Mouse (Mus musculus): ENCODE results near the gene Krt77. TPM values are rescaled to one million over a fixed set of nuclear protein-coding genes. Genes with fewer than 3 reads are reported as not detected.

The Krt77 gene
- polyA plus RNA-seq, 1 experiment, result not detected

- TF ChIP-seq GATA1 (IDR thresholded peaks at IDR 0.05; ENCODE audit: low read length), result no peak
These were observed 15.2 kb downstream of the Krt77 start for GRCm38 (mm10) chr15:101854294-101854693.

- no peak for TF ChIP-seq GATA1 (IDR thresholded peaks at IDR 0.05; ENCODE audit: low read length)
These were observed 16.9 kb downstream of the Krt77 start for GRCm38 (mm10) chr15:101852571-101852970.

- TF ChIP-seq GATA1 (IDR thresholded peaks at IDR 0.05; ENCODE audit: low read length), result no peak
These were observed 18.8 kb downstream of the Krt77 start, which contains the start of gene Krt1 for GRCm38 (mm10) chr15:101850694-101851093. Krt1 (minus strand) TSS chr15:101850794.

GRCm38 (mm10) chr15:101845971-101846403 lies 23.5 kb downstream of the Krt77 start:
- no peak for TF ChIP-seq GATA1 (IDR thresholded peaks at IDR 0.05; ENCODE audit: low read length)

- TF ChIP-seq GATA1 (IDR thresholded peaks at IDR 0.05; ENCODE audit: low read length), result no peak
These were observed 26.3 kb downstream of the Krt77 start for GRCm38 (mm10) chr15:101843192-101843591.

- no peak for TF ChIP-seq GATA1 (IDR thresholded peaks at IDR 0.05; ENCODE audit: low read length)
These were observed 34.6 kb downstream of the Krt77 start for GRCm38 (mm10) chr15:101834784-101835328.

GRCm38 (mm10) chr15:101833131-101833530 lies 36.4 kb downstream of the Krt77 start:
- no peak for TF ChIP-seq GATA1 (IDR thresholded peaks at IDR 0.05; ENCODE audit: low read length)

- TF ChIP-seq GATA1 (IDR thresholded peaks at IDR 0.05; ENCODE audit: low read length), result no peak
These were observed 40.1 kb downstream of the Krt77 start for GRCm38 (mm10) chr15:101829441-101829840.

GRCm38 (mm10) chr15:101821786-101822185 lies 47.7 kb downstream of the Krt77 start:
- no peak for TF ChIP-seq GATA1 (IDR thresholded peaks at IDR 0.05; ENCODE audit: low read length)

- no peak for TF ChIP-seq GATA1 (IDR thresholded peaks at IDR 0.05; ENCODE audit: low read length)
These were observed 51.6 kb downstream of the Krt77 start, which contains the start of gene Krt2 for GRCm38 (mm10) chr15:101817875-101818274. Krt2 (minus strand) TSS chr15:101818169.

Other genes starting within 250 kb of the Krt77 start
- gene Gm5414, start 241.5 kb downstream of the Krt77 start, polyA plus RNA-seq (2012), result not detected in 2 replicates
- not detected in 2 replicates for gene Gm5478, start 222.3 kb downstream of the Krt77 start, polyA plus RNA-seq (2012)
- not detected in 2 replicates for gene Krt6b, start 189.4 kb downstream of the Krt77 start, polyA plus RNA-seq (2012)
- not detected in 2 replicates for gene Krt6a, start 175.4 kb downstream of the Krt77 start, polyA plus RNA-seq (2012)
- gene Krt5, start 156.8 kb downstream of the Krt77 start, polyA plus RNA-seq (2012), result not detected in 2 replicates
- gene Krt71, start 126.6 kb downstream of the Krt77 start, polyA plus RNA-seq (2012), result not detected in 2 replicates
- not detected in 2 replicates for gene Krt72, start 83.2 kb downstream of the Krt77 start, polyA plus RNA-seq (2012)
- not detected in 2 replicates for gene Krt73, start 67.4 kb downstream of the Krt77 start, polyA plus RNA-seq (2012)
- not detected in 2 replicates for gene Krt2, start 51.5 kb downstream of the Krt77 start, polyA plus RNA-seq (2012)
- gene Krt1, start 18.9 kb downstream of the Krt77 start, polyA plus RNA-seq (2012), result not detected in 2 replicates
- not detected in 2 replicates for gene Krt76, start 23.2 kb upstream of the Krt77 start, polyA plus RNA-seq (2012)
- gene Krt4, start 55.0 kb upstream of the Krt77 start, polyA plus RNA-seq (2012), result not detected in 2 replicates
- not detected in 2 replicates for gene Krt79, start 70.6 kb upstream of the Krt77 start, polyA plus RNA-seq (2012)
- gene Krt78, start 84.6 kb upstream of the Krt77 start, polyA plus RNA-seq (2012), result not detected in 2 replicates
- gene Krt8, start 134.8 kb upstream of the Krt77 start, polyA plus RNA-seq (2012), result not detected in 2 replicates
- not detected in 2 replicates for gene Krt18, start 158.5 kb upstream of the Krt77 start, polyA plus RNA-seq (2012)
- 375 and 424 TPM in 2 replicates for gene Eif4b, start 204.1 kb upstream of the Krt77 start, polyA plus RNA-seq (2012)
- 0.27 and 0.48 TPM in 2 replicates for gene Tns2, start 230.7 kb upstream of the Krt77 start, polyA plus RNA-seq (2012)